Mouse (Mus musculus) E14TG2a.4 (cell line): ENCODE data around the gene Scgb2b11.
"Not testable (repeated sequence)": the region's sequence is repeated elsewhere in the genome, so short reads cannot be mapped to it uniquely, and the experiment has no call there.

Experiments
- CTCF ChIP-seq: conservative IDR thresholded peaks from 2 replicates; pipeline ENCODE4 v1.5.1; 2014; ENCODE audit warnings: low read length
- NANOG ChIP-seq: IDR thresholded peaks from 2 replicates; pipeline ENCODE4 v1.6.1; 2014; ENCODE audit warnings: borderline replicate concordance, low read length, mixed read lengths
- POU5F1 ChIP-seq: IDR thresholded peaks from 2 replicates; pipeline ENCODE4 v1.6.1; 2014; ENCODE audit warnings: low read length, borderline replicate concordance

GRCm38 (mm10) chr7:32222540-32222939 lies 11.6 kb upstream of the Scgb2b11 start, which contains the start of gene Scgb1b11:
- TF ChIP-seq CTCF, NANOG, POU5F1: not testable (repeated sequence)
